Mouse (Mus musculus) adrenal gland, postnatal 36 days (tissue): ENCODE data around the gene Nipal3. TPM values are rescaled to one million over a fixed set of nuclear protein-coding genes. Genes with fewer than 3 reads are reported as not detected.

Experiments
- DNase-seq, 2 experiments: peaks; one replicate each; pipeline ENCODE4 v3.0.0; 2021; ENCODE audit warnings: mixed read lengths in 1 of 2
- long read RNA-seq, 2 experiments: library from polyadenylated mRNA; stranded (forward); transcript quantifications; one replicate each; pipeline ENCODE4 v2.0.0; 2021; ENCODE audit warnings: borderline sequencing depth in 2 of 2
- total RNA-seq, 2 experiments: library from RNA; stranded (reverse); gene quantifications; 2 replicates each; pipeline ENCODE4 v1.2.3; 2021

Nipal3 gene
- 10 to 100 TPM; 11.3 to 21.9 TPM for total RNA-seq
- long read RNA-seq, experiment 1, full-length matches to known transcripts, result 1 of 2 reads
- long read RNA-seq, experiment 1, partial matches to known transcripts, result 0 of 2 reads
- long read RNA-seq, experiment 1, other reads (novel, unspliced or antisense), result 1 of 2 reads
- long read RNA-seq, experiment 2, full-length matches to known transcripts, result 1 of 4 reads
- long read RNA-seq, experiment 2, partial matches to known transcripts, result 0 of 4 reads
- long read RNA-seq, experiment 2, other reads (novel, unspliced or antisense), result 3 of 4 reads

GRCm38 (mm10) chr4:135494521-135495396, at the start of gene Nipal3, which contains the start of gene Stpg1:
Nipal3 (minus strand) TSS chr4:135495038.
Stpg1 (plus strand) TSS chr4:135494790.
- peak; percentile 90 to 93 for DNase-seq

GRCm38 (mm10) chr4:135544284-135544683, 49.4 kb upstream of the Nipal3 start:
- DNase-seq, result no peak

- DNase-seq, result no peak
Measured at GRCm38 (mm10) chr4:135540057-135540456, 45.2 kb upstream of the Nipal3 start.

GRCm38 (mm10) chr4:135539056-135539455, 44.2 kb upstream of the Nipal3 start:
- no peak for DNase-seq

- no peak for DNase-seq
Measured at GRCm38 (mm10) chr4:135535021-135535420, 40.2 kb upstream of the Nipal3 start.

- no peak for DNase-seq
Measured at GRCm38 (mm10) chr4:135533001-135533400, 38.2 kb upstream of the Nipal3 start.

GRCm38 (mm10) chr4:135531771-135532613, 37.2 kb upstream of the Nipal3 start:
- no peak for DNase-seq

- no peak for DNase-seq
Measured at GRCm38 (mm10) chr4:135531236-135531635, 36.4 kb upstream of the Nipal3 start.

GRCm38 (mm10) chr4:135530270-135530669, 35.4 kb upstream of the Nipal3 start:
- DNase-seq, result no peak

- no peak for DNase-seq
Measured at GRCm38 (mm10) chr4:135526039-135526710, 31.3 kb upstream of the Nipal3 start.

- no peak for DNase-seq
Measured at GRCm38 (mm10) chr4:135525057-135525456, 30.2 kb upstream of the Nipal3 start.

GRCm38 (mm10) chr4:135523939-135524338, 29.1 kb upstream of the Nipal3 start:
- no peak for DNase-seq

- DNase-seq, result no peak
Measured at GRCm38 (mm10) chr4:135520421-135520820, 25.6 kb upstream of the Nipal3 start.

GRCm38 (mm10) chr4:135518135-135518534, 23.3 kb upstream of the Nipal3 start:
- no peak for DNase-seq

GRCm38 (mm10) chr4:135516351-135517316, 21.8 kb upstream of the Nipal3 start:
- peak; percentile 71 to 77 for DNase-seq

GRCm38 (mm10) chr4:135514925-135515324, 20.1 kb upstream of the Nipal3 start:
- no peak for DNase-seq

GRCm38 (mm10) chr4:135513865-135514264, 19.0 kb upstream of the Nipal3 start:
- DNase-seq, result no peak

- DNase-seq, result peak; percentile 51 to 61
Measured at GRCm38 (mm10) chr4:135509515-135509914, 14.7 kb upstream of the Nipal3 start.

- peak; percentile 58 to 78 for DNase-seq
Measured at GRCm38 (mm10) chr4:135508419-135509039, 13.7 kb upstream of the Nipal3 start.
